Mouse (Mus musculus): ENCODE data around the gene Zc3h15.
"Not testable (repeated sequence)": the region's sequence is repeated elsewhere in the genome, so short reads cannot be mapped to it uniquely, and the experiment has no call there.

Zc3h15 gene

DNA sequence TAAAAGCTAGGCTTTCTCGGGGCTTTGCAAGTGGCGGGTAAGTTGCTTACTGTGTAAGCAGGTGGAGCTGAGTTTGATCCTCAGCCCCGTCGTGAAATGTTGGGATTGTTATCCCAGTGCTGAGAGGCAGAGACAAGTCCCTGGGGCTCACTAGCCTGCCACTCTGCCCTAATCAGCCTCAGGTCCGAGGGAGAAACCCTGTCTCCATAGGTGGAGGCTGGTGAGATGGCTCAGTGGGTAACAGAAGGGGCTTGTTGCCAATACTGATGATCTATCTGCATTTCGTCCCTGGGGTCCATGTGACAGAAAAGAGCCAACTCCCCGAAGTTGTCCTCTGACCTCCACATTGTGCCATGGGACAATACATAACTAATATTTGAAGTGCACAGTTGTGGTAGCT is 30.2 kb downstream of the Zc3h15 start:
- no peak for DNase-seq (ENCODE audit: low read depth, low spot score)

DNA sequence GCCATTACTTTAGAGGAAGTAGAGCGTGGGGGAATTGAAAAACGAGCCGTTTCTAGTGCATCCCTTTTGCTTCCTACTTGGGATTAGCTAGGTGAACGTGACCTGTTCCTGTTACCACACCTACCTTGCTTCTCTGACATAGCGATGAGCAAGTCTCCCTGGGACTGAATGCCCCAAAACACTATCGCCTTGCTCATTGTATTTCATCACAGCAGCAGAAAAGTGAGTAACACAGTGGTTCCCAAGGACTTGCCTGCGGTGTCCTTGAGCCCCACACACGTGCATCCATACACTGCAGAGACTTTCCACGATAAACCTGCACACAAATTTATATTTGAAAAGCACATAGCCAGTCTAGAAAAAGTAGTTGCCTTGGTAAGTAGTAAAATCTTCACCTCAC is 30.7 kb downstream of the Zc3h15 start:
- no peak for DNase-seq (ENCODE audit: low read depth, low spot score)

DNA sequence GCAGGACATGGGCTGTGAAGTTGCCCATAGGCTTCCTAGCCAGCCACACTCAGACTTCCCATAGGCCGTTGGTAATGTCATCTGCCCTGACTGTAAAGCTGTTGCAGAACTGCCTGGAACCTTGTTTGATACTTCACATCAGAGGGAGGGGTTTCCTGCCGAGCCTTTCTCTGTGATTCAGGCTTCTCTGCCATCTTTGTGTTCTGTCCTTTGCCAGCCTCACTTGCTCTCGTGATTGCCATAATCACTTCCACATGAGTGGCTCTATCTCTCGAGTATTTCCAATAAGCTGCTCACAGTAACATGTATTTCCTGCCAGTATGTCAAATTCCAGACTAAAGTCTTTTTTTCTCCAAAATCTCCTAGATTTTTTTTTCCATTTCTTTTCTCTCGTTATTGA is 31.4 kb downstream of the Zc3h15 start:
- DNase-seq (ENCODE audit: low read depth, low spot score) = no peak

DNA sequence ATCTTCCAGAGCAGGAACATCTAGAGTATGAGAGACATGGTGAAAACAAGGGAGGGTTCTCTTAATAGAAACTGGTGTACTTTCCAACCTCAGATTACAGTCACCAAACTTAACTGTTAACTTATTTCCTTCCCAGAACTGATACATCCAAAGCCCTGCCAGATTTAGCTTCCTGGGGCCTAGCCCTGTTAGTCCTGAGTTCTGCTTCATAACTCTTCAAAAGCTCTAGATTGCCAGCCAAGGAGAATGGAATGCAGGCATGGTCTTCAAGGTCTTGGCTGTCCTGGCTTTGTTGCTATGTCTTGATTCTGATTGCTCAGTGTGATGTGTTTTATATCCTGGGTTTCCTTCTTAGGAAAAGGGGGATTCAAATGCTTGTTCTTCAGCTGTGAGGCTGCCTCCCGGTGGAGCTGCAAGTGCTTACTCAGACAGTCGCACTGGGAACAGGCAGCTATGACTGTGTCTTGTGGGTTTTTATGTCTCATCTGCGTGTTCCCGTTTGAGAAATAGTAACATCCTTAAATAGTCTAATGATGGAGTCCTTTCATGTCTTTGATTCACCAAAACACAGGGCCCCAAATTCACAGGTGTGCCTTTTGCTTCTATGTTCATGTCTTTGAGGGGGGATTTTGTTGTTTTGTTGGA is 32.1 kb downstream of the Zc3h15 start:
- DNase-seq (ENCODE audit: low read depth, low spot score) = no peak

DNA sequence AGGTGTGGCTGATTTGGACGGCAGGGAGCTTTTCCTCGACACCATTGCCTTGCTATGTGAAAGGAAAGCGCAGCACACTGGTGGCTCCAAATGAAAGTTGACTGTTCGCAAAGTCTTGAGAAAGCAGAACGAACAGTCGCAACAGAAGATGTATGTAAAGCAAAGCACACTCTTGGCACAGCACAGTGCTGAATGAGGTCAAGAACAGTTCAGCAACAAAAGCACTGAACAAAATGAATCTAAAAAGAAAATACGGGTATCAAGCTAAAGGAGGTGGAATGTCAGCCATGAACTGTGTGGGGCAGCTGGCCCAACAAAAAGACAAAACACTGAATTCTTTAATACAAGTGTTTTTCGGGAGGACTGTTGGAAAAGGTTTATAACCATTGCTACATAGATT is 37.1 kb downstream of the Zc3h15 start:
- no peak for DNase-seq (ENCODE audit: low read depth, low spot score)

DNA sequence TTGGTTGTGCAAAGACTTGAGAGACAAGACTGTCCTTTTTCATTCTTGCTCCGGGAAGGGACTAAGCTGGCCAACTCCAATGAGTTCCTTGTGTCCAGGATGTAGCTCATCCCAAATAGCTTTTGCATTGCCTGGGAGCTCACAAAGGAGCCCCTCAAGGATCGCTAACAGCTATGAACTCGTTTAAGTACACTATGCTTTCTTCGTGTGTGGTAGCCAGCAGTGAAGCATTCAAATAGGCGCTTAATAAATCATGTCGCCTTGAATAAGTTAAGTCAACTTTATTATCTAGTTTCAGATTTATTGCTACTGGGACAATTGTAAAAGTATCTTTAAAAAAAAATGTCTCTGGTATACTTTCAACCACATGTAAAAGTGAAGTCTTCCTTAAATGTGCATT is 37.5 kb downstream of the Zc3h15 start:
- no peak for DNase-seq (ENCODE audit: low read depth, low spot score)

DNA sequence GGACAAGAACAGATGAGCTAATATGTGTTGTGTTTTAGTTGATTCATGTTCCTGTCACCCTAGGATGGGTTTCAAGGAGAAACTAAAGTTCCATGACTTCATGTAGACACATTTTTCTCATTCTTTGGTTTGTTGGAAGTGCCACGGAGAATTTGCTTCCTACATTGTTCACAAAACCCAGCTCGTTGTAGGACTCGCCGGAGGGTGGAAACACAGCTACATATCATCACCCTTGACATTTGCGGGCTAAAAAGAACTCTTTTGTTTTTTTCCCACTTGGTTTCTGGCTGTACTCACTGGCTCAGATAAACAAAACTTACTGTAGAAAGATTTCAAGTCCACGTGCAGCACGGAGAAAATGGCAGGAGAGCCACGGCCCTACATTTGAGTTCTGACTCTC is 38.0 kb downstream of the Zc3h15 start:
- DNase-seq (ENCODE audit: low read depth, low spot score) = no peak

DNA sequence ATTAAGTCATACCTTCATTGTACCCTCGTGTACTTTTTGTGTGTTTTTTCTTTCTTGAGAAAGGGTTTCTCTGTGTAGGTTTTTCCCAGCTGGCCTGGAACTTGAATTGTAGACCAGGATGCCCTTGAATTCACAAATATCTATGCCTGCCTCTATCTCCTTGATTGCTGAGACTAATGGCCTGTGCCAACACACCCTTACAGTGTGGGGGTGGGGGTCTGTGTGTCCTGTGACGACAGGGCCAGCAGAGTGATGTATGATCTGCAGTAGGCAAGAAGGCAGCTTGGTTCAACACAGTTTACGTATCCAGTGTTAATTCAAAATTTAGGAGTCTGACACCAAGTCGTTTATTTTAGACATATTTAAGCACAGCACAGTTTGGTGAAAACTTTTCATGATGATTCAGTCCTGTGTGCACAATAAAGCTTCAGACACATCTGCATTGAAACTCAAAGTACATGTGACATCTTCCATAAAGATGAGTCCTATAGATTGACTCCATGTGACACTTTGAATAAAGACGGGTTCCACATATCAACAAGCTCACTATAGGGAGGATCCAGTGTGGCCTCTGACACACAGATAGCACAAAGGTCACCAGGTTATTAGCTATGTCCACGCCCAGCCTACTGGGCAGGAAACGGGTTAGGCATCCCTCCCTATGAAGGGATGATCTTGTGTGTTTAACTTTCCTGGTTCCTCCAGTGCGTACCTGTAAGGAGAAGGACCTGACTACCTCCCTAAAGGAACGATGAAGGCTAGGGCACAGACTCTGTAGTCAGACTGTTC is 39.7 kb downstream of the Zc3h15 start:
- no peak for DNase-seq (ENCODE audit: low read depth, low spot score)

DNA sequence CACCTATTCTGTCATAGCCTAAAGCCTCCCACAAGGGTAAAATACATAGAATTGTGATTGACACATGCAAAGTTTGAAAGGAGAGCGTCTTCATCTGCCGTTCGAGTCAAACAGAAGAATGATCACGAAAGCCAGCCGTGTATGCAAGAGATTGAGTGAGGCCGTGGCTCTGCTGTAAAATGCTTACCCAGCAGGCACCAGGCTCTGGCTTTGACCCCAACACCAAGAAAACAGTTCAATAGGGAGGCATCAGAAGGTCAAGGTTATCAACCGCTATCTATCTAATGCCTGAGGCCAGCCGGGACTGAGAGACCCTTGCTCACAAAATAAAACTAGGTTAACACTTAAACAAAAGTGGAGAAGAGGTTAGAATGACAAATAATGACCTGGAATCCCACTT is 40.5 kb downstream of the Zc3h15 start:
- no peak for DNase-seq (ENCODE audit: low read depth, low spot score)

DNA sequence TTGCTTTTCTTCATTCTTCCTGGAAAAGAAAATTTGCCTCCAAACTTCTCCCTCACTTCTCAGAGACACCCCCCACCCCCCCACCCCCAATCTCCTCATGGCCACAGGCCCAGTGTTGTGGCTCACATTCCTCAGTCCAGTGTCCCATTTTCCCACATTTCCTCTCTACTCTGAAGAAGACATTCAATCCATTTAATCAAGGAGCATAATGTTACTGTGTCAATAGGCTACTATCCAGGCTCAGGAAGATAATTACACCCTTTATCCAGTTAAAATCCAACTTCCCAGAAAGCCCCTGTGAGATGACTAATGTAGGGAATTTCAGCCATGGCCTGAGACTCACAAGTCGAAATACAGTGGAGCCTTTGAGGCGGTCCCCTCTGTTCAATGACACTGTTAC is 46.1 kb downstream of the Zc3h15 start:
- no peak for DNase-seq (ENCODE audit: low read depth, low spot score)

DNA sequence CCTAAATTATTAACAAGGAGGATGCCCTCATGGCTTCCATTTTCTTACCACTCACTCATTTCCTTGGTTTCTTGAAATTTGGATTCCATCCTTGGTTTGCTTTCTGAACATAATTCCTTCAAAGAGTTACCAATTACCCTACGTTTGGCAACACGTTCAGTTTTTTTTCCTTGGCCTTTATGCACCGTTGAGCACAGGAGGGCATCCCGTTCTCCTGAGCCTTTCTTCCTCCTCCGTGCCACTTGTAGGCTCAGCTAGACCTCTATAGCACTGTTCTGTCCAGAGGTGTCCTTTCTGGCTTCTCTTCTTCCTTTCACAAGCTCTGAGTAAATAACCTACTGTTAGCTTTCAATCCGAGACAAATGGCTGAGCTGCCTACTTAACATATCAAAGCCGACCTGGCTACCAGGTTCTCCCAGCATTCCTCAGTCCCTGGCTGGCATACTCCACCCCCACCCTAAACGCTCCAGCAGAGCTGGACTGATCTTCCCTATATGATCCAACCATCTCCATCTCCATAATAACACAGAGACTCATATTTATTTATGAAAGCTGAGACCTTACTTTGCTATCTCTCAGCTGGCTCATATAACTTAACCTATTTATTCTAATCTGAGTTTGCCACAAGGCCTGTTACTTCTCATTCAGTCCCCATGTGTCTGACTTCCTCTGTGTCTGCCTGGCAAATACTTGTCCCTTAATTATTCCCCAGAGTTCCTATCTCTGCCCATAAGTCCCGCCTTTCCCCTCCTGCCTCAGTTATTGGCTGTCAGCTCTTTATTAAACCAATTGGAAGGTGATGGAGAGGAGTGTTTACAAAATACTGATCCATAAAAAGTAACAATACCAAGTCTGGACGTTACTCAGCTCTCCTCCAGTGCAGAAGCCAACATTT is 48.7 kb downstream of the Zc3h15 start:
- DNase-seq (ENCODE audit: low read depth, low spot score) = no peak

DNA sequence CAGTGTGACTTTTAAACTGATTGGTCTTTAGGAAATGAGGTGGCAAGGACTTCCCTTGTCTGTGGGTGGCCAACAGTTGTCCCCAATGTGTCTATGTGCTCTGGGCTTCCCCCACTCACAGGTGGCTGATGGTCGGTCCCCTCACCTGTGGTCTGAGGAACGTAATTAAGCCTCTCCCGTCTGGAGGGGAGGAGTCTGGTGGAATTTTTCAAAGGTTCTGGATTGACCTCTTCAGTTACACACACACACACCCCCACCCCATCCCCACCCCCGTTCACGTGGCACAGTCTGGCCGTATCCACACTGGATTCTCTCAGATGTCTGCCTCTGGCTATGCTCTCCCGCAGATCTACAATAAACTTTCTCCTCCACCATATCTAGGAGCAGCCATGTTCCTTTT is 49.8 kb downstream of the Zc3h15 start:
- DNase-seq (ENCODE audit: low read depth, low spot score) = no peak

DNA sequence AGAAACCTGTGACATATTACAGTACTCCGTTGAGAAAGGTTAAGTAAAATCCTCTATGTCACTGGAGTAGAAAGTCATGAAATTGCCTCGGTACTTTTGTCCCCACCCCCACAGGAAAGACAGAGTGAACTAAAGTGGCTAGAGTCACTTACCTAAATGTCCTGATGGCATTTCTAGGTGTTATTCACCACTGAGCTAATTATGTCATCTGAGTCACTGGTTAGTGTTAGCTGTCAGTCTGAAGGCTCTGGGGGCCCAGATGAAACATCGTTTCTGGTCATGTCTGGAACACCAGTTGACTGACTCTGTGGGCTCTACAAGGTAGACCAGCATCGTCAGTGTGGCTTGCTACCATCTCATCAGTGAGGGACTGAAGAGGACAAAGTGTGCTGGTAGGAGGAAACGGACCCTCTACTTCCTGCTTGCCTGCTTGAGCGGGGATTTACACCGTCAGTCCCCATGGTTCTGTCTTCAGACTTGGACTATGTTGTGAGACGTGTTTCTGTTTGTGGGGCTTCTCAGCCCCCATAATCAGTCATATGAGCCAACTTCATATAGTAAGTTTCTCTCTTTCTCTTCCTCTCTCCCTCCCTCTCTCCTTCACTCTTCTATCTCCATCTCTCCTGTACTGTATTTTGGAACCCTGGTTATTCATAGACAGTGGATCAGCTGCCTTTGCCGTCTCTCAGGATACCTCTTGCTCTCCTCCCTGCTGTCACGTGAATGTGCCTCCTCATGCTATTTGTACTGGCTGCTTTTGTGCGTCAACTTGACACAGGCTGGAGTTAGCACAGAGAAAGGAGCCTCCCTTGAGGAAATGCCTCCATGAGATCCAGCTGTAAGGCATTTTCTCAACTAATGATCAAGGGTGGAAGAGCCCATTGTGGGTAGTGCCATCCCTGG is 51.4 kb downstream of the Zc3h15 start:
- no peak for DNase-seq (ENCODE audit: low read depth, low spot score)

DNA sequence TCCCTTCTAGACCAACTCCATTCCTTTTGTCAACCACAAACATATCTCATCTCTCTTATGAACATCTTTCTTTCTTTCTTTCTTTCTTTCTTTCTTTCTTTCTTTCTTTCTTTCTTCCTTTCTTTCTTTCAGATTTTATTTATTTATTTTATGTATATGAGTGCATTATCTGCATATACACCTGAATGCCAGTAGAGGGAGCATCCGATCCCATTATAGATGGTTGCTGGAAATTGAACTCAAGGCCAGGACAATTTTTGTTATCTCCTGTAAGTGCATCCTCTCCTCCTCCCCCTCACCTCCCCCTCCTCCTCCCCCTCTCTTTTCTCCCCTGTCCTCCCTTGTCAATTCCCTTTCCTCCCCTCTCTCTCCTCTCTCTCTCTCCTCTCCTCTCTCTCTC is 54.2 kb downstream of the Zc3h15 start:
- no peak for DNase-seq (ENCODE audit: low read depth, low spot score)

DNA sequence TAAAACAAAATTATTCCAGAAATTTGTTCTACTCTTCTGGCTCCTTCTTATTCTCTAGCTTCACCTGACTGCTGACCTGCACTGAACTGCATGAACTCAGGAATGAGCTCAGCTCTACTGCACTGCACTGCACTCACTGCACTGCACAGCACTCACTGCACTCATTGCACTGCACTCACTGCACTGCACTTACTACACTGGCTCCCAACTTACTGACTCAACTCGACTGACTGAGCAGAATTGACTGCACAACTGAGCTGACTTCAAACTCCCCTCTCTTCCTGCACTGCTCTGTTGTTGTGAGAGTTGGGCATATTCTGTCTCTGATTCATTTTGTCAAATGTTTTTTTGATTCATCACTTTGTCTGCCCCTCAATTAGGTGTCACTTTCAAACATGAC is 55.1 kb downstream of the Zc3h15 start:
- no peak for DNase-seq (ENCODE audit: low read depth, low spot score)

DNA sequence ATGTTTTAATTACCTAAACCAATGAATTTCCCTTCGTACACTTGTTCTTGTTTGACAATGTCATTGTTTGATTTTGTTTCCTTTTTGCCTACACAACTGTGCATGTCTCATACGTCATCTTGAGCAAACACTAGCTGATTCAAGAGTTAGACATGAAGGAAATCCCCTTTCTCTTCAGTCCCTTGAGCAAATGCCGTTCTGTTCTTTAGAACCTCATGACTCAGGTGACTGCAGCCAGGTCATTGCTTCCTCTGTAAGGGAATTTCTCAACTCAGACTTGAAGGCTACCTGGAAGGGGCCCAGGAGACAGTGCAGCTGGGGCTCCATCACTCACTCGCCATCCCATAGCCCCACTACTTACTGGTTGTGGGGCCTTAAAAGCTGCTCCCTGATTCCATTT is 56.4 kb downstream of the Zc3h15 start:
- DNase-seq (ENCODE audit: low read depth, low spot score) = no peak

DNA sequence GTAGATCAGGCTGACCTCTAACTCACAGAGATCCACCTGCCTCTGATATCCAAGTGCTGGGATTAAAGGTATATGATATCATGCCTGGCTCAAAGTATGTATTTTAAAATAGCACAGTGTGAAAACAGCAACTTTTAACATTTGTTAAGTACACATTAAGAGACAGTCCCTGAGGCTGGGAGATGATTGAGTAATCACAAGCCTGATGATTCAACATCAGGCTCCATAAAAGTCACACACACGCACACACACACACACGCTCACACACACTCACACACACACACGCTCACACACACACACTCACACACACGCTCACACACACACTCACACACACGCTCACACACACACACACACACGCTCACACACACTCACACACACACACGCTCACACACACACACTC is 58.2 kb downstream of the Zc3h15 start:
- DNase-seq (ENCODE audit: low read depth, low spot score) = no peak

DNA sequence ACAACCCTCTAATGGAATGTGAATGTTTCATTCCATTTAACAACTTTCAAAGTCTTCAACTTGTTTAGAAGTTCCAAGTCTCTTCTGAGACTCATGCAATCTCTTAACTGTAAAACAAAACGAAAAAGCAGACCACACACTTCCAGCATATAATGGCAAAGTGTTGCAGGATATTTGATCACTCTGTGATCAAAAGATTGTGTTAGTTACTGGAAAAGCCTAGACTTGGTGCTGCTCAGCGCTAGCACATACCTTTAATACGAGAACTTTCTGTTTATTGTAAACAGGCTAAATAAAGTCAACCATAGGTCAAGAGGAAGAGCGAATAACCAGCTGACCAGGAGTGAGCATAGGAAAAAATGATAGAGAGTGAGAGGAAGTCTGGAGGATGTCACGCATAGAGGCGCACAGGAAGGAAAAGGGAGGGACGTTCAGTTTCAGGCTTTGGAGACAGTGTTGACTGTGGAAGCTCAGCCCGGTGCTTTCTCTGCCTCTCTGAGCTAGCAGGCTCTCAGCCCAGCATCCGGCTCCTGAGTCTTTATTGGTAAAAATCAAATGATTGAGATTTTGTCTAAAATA is 61.4 kb downstream of the Zc3h15 start:
- DNase-seq (ENCODE audit: low read depth, low spot score) = no peak

DNA sequence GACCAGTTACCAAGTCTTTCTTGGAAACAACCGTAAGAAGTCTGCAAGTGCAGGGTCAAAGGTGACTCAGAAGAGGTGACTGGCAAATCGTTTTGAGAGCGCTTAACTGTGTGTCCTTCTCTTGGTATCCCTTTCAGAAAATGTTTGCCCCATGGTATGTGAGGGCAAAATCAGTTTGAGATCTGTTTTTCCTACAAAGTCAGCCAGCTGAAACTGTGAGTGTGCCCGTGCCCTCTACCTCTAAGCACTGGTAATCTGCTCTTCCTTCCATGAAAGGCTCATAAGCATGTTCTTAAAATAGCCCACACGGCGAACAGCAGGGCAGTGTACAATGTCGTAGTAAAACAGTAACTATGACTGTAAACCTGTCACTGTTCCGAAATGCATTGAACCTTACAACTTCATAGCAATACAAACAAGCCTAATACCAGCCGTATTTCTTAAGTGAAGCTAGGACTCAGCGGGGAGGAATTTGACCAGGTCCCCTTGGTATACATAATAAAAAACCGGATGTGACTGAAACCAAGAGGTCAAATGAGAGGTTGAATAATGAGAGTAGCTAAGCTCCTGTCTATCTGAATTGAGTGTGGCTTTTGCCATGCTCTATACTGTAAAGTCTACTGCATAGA is 65.8 kb downstream of the Zc3h15 start:
- no peak for DNase-seq (ENCODE audit: low read depth, low spot score)

DNA sequence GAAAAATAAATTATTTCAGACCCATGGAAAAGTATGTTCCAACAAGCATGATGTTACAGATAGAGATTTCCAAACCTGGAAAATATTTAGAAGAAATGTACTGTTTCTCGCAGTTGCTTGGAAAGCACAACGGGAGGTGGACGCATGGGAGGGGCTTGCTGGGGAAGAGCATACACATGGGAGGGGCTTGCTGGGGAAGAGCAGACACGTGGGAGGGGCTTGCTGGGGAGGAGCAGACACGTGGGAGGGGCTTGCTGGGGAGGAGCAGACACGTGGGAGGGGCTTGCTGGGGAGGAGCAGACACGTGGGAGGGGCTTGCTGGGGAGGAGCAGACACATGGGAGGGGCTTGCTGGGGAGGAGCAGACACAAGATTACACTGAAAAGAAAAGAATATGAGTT is 69.0 kb downstream of the Zc3h15 start:
- DNase-seq (ENCODE audit: low read depth, low spot score) = not testable (repeated sequence)

DNA sequence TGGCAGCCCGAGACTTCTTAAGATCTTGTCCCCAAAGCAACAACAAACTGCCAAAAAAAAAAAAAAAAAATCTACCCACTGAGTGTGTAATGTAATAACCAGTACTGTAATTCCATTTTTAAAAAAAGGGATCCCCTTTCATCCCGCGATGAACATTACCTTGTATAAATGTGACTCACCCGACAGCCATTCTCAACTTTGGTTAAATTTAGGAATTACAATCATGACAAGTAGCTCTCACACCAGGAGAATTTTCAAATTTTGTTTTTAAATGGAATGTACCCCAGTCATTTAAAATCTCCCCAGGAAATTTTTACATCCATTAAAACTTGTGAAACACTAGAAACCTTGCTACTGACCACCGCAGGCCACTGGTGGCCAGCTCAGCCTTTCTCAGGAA is 69.7 kb downstream of the Zc3h15 start:
- DNase-seq (ENCODE audit: low read depth, low spot score) = no peak

Measured in skeletal muscle tissue, adult 2 months (tissue).